Mouse (Mus musculus): ENCODE measurements around the gene Kidins220. TPM values are rescaled to one million over a fixed set of nuclear protein-coding genes. Genes with fewer than 3 reads are reported as not detected.

Kidins220 gene
- polyA plus RNA-seq, 1 experiment from 2014 or later, result 23.9 TPM

DNA sequence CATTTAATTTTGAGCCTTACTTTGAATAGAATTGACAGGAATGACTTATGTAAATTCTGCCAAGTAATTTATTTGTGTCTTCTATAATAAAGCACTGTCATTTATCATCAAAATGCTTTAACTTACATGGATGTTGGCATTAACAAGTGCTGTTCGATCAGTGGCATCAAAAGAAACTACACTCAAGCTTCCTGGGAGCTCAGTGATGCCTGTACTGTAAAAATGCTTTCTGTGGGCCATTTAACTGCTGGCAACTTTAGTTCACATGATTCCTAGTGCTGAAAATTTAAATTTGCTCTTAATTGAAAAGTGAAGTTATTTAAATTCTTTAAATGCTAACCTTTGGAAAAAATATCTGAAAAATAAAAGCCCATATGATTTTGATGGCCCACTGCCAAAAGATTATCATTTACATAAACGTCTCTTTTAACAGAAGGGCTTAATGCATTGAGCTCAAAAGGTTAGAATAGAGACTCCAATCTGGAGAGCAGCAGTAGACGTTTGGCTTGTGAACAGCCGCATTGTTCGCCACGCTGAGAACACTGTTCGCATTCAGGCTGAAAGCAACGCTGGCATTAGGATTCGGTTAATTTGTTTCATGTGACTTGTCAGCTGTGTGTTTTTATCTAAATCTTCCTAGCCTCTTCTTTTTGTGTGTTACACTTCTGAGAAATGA lies 59.1 kb downstream of the Kidins220 start:
- Histone ChIP-seq H3K27me3 (ENCODE audit: control insufficient read depth, insufficient read depth, low read depth, low read length) (no peaks in the 10 kb centered on the region), H3K4me2 (ENCODE audit: low read depth, low read length) (0 out of 2 replicates have a peak overlapping the region, but pooled peaks have one; percentile 1), H3K9ac (ENCODE audit: low read length) (no peak overlapping the region), H3K4me1 (replicated peaks; ENCODE audit: control insufficient read depth, insufficient read depth, low read length) (peaks cover 5% of the 10 kb centered on the region), H3K4me3 (ENCODE audit: low read length) (no peak overlapping the region), H3K36me3 (ENCODE audit: control insufficient read depth, insufficient read depth, low read length) (no peaks in the 10 kb centered on the region; the same call in 1 of the 2 replicates), H3K27ac (ENCODE audit: low read length) (peak overlapping the region; percentile 80), H3K9me3 (ENCODE audit: control insufficient read depth, low read length) (no peaks in the 10 kb centered on the region)
- 27% methylated on average over 9 of the region's 9 CpGs for WGBS
- ATAC-seq (ENCODE audit: low read depth), result no peak

DNA sequence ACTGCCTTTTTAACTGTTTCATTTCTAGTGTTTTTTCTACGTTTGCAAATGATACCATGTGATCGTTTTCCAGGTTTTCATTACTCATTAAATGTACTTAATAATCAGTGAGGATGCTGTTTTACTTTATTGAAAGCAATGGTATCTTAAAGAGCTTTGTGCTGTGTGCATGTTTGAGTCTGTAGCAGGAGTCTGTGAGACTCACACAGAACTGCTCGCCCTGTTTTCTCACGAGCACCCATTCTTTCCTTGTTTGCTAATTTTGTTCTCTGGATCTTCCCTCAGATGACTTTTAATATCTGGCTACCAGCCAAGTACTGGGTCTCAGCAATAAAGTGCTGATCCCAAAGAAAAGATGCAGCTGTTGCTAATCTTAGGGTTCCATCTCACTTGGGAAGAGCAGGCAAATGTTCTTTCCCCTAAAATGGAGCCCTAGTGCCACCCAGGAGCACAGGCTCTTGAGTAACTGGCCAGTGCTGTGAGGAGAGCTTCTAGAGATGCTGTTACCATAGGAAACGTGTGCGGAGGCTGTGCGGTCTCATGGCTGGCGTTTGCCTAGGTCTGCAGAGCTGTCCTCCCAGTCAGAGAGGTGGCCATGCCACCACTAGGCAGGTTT lies 59.7 kb downstream of the Kidins220 start:
- Histone ChIP-seq H3K9ac (ENCODE audit: low read length) (no peak overlapping the region), H3K4me1 (replicated peaks; ENCODE audit: control insufficient read depth, insufficient read depth, low read length) (peaks cover 5% of the 10 kb centered on the region), H3K4me2 (ENCODE audit: low read depth, low read length) (0 out of 2 replicates have a peak overlapping the region, but pooled peaks have one; percentile 1), H3K27ac (ENCODE audit: low read length) (peak overlapping the region; percentile 80), H3K4me3 (ENCODE audit: low read length) (no peak overlapping the region), H3K9me3 (ENCODE audit: control insufficient read depth, low read length) (no peaks in the 10 kb centered on the region), H3K36me3 (ENCODE audit: control insufficient read depth, insufficient read depth, low read length) (no peaks in the 10 kb centered on the region; the same call in 1 of the 2 replicates), H3K27me3 (ENCODE audit: control insufficient read depth, insufficient read depth, low read depth, low read length) (no peaks in the 10 kb centered on the region)
- peak; percentile 71 for ATAC-seq (ENCODE audit: low read depth)
- 51% methylated on average over 8 of the region's 8 CpGs for WGBS

DNA sequence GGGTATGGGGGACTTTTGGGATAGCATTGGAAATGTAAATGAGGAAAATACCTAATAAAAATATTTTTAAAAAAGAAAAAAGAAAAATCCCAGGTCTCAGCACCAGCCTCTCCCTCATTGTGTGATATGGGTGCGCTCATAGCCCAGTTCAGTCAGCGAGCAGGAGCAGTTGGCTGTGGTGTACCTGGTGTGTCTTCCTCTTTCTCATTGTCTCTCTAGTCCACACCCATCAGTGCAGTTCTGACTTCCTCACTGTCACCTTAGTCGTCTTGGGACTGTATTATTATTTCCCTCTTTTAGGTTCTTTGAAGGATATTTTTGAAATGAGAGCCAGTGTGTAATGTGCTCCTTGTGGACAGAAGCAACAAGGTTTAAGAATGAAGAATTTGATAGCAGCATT lies 61.3 kb downstream of the Kidins220 start:
- ATAC-seq (ENCODE audit: low read depth), result no peak

DNA sequence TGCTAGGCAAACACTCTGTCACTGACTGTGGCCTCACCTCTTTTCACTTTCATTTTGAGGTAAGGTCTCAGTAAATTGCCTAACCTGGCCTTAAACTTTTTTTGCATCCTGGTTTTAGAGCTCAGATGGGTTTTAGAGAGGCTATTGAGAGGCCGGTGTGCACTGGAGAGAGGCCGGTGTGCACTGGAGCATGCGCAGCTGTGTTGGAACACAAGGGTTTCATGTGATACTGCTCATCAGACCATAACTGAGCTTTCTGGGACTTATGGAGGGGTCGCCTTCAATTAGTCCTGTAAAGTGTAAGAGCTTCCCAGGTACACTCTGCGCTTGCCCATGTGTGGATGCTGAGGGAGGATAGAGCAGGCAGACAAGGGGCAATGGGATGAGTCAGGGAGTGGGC lies 62.5 kb downstream of the Kidins220 start:
- no peaks in the 10 kb centered on the region for H3K9me3 ChIP-seq (ENCODE audit: control insufficient read depth, low read length)
- H3K9ac ChIP-seq (ENCODE audit: low read length), result no peak overlapping the region
- H3K4me1 ChIP-seq (replicated peaks; ENCODE audit: control insufficient read depth, insufficient read depth, low read length), result peaks cover 5% of the 10 kb centered on the region
- H3K4me3 ChIP-seq (ENCODE audit: low read length), result no peak overlapping the region
- no peaks in the 10 kb centered on the region; the same call in 1 of the 2 replicates for H3K36me3 ChIP-seq (ENCODE audit: control insufficient read depth, insufficient read depth, low read length)
- WGBS, result 91% methylated on average over 5 of the region's 5 CpGs
- no peak overlapping the region for H3K4me2 ChIP-seq (ENCODE audit: low read depth, low read length)
- peak overlapping the region; percentile 60 for H3K27ac ChIP-seq (ENCODE audit: low read length)
- H3K27me3 ChIP-seq (ENCODE audit: control insufficient read depth, insufficient read depth, low read depth, low read length), result no peaks in the 10 kb centered on the region
- 0 out of 2 replicates have a peak, but pooled peaks have one; percentile 16 for ATAC-seq (ENCODE audit: low read depth)

More for the DNA sequence above, 61.3 kb downstream of the Kidins220 start:
- no peaks in the 10 kb centered on the region; the same call in 1 of the 2 replicates for H3K36me3 ChIP-seq (ENCODE audit: control insufficient read depth, insufficient read depth, low read length)
- H3K27me3 ChIP-seq (ENCODE audit: control insufficient read depth, insufficient read depth, low read depth, low read length), result no peaks in the 10 kb centered on the region
- 87% methylated on average over 3 of the region's 3 CpGs for WGBS
- no peak overlapping the region for H3K9ac ChIP-seq (ENCODE audit: low read length)
- H3K4me1 ChIP-seq (replicated peaks; ENCODE audit: control insufficient read depth, insufficient read depth, low read length), result peaks cover 5% of the 10 kb centered on the region
- no peak overlapping the region for H3K4me2 ChIP-seq (ENCODE audit: low read depth, low read length)
- H3K9me3 ChIP-seq (ENCODE audit: control insufficient read depth, low read length), result no peaks in the 10 kb centered on the region
- no peak overlapping the region for H3K27ac ChIP-seq (ENCODE audit: low read length)
- no peak overlapping the region for H3K4me3 ChIP-seq (ENCODE audit: low read length)

DNA sequence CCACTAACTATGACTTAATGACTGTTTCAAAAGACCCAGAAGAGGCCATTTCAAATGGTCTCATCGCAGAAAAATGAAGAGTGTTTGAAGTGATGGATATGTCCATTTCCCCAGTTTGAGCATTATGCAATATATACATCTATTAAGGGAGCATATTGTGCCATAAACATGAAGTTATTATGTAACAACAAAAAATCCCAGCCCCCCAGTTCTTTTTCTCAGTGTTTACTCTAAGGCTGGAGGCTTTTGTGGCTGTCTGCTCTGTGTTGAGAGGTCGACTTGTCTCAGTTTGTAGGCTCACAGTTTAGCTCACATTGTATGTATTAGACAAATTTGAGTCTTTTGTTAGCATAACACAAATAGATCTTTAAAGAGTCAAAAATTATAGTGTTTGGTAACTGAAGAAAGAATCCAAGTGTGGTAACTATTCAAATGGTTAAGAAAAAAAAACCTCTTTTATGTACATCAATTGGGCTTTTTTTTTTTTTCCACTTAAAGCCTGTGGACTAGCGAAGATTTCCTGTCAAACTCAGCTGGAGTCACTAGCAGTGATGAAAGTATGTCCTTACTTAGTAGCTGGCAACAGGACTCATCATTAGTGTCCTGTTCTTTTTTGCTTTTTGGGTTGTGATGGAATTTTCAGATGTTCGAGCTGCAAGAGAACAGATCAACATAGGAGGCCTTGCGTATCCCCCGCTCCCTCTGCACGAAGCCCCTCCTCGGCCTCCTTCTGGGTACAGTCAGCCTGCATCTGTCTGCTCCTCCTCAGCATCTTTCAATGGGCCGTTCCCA lies 63.2 kb downstream of the Kidins220 start:
- no peak overlapping the region for H3K4me2 ChIP-seq (ENCODE audit: low read depth, low read length)
- peak; percentile 86 for ATAC-seq (ENCODE audit: low read depth)
- peak overlapping the region; percentile 91 for H3K27ac ChIP-seq (ENCODE audit: low read length)
- H3K36me3 ChIP-seq (ENCODE audit: control insufficient read depth, insufficient read depth, low read length), result no peaks in the 10 kb centered on the region; the same call in 1 of the 2 replicates
- WGBS, result 59% methylated on average over 9 of the region's 9 CpGs
- no peak overlapping the region for H3K9ac ChIP-seq (ENCODE audit: low read length)
- no peaks in the 10 kb centered on the region for H3K9me3 ChIP-seq (ENCODE audit: control insufficient read depth, low read length)
- H3K4me1 ChIP-seq (replicated peaks; ENCODE audit: control insufficient read depth, insufficient read depth, low read length), result peaks cover 5% of the 10 kb centered on the region
- no peaks in the 10 kb centered on the region for H3K27me3 ChIP-seq (ENCODE audit: control insufficient read depth, insufficient read depth, low read depth, low read length)
- no peak overlapping the region for H3K4me3 ChIP-seq (ENCODE audit: low read length)

DNA sequence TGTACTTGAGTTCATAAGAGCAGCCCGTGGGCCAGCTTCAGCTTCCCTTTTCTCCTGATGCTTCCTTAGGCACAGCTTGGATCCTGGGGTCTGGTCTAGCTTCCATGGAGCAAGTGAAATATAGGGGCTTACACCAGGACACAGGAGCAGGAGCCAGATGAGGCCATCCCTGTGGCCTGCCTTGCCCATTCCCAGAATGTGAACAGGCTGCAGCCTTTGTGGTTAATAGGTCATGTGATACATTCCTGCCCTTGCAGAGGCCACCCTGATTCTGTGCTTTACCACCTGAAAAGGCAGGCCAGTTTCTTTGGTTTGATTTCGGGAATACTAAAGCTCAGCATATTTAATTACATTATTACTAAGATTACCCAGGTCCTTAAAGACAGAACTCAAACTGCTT lies 69.3 kb downstream of the Kidins220 start:
- no peak overlapping the region for H3K4me3 ChIP-seq (ENCODE audit: low read length)
- no peaks in the 10 kb centered on the region for H3K4me1 ChIP-seq (replicated peaks; ENCODE audit: control insufficient read depth, insufficient read depth, low read length)
- peaks cover 2% of the 10 kb centered on the region; the same call in 1 of the 2 replicates for H3K36me3 ChIP-seq (ENCODE audit: control insufficient read depth, insufficient read depth, low read length)
- no peak overlapping the region for H3K27ac ChIP-seq (ENCODE audit: low read length)
- no peaks in the 10 kb centered on the region for H3K9me3 ChIP-seq (ENCODE audit: control insufficient read depth, low read length)
- no peaks in the 10 kb centered on the region for H3K27me3 ChIP-seq (ENCODE audit: control insufficient read depth, insufficient read depth, low read depth, low read length)
- H3K9ac ChIP-seq (ENCODE audit: low read length), result no peak overlapping the region
- no peak overlapping the region for H3K4me2 ChIP-seq (ENCODE audit: low read depth, low read length)
- ATAC-seq (ENCODE audit: low read depth), result no peak
- WGBS, result 70% methylated on average over 2 of the region's 2 CpGs

DNA sequence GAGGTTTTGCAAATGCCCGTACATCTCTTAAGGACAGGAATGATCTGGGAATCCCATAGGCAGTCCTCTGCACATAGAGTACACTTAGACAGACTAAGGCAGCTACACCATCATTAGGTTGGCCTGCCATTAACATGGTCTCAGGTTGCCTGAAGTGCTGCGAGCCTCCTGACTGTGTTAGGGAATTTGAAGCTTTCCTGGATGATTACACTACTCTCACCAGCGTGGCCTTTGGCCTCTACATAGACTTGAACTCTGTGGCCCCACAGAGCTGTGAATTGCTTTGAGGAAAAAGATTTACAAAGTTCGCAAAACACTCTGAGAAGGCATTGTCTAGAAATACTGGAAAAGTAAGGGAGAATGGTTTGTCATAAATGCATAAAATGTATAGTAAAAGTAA lies 69.9 kb downstream of the Kidins220 start:
- Histone ChIP-seq H3K36me3 (ENCODE audit: control insufficient read depth, insufficient read depth, low read length) (peaks cover 2% of the 10 kb centered on the region; the same call in 1 of the 2 replicates), H3K4me1 (replicated peaks; ENCODE audit: control insufficient read depth, insufficient read depth, low read length) (no peaks in the 10 kb centered on the region), H3K4me3 (ENCODE audit: low read length) (no peak overlapping the region), H3K27me3 (ENCODE audit: control insufficient read depth, insufficient read depth, low read depth, low read length) (no peaks in the 10 kb centered on the region), H3K27ac (ENCODE audit: low read length) (no peak overlapping the region), H3K9ac (ENCODE audit: low read length) (no peak overlapping the region), H3K9me3 (ENCODE audit: control insufficient read depth, low read length) (no peaks in the 10 kb centered on the region), H3K4me2 (ENCODE audit: low read depth, low read length) (no peak overlapping the region)
- WGBS, result 70% methylated on average over 4 of the region's 4 CpGs
- no peak for ATAC-seq (ENCODE audit: low read depth)

DNA sequence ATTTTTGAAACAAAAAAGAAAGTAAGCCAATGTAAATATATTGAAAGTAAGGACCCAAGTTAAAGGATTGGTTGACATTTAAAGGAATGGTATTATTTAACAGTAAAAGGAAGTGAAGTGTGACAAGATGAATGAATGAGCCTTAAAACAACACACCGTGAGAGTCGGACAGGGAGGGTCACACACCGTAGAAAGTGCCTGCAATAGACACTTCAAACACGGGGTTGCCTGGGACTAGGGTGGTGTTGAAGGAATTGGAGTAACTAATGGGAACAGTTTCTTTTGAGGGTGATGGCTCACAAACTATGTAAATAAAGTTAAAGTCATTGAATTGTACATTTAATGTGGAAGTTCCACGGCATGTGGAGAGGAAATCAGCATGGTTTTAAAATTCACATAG lies 74.5 kb downstream of the Kidins220 start:
- Histone ChIP-seq H3K4me2 (ENCODE audit: low read depth, low read length) (no peak overlapping the region), H3K36me3 (ENCODE audit: control insufficient read depth, insufficient read depth, low read length) (peaks cover 21% of the 10 kb centered on the region), H3K27ac (ENCODE audit: low read length) (no peak overlapping the region), H3K4me1 (replicated peaks; ENCODE audit: control insufficient read depth, insufficient read depth, low read length) (no peaks in the 10 kb centered on the region), H3K9ac (ENCODE audit: low read length) (no peak overlapping the region), H3K27me3 (ENCODE audit: control insufficient read depth, insufficient read depth, low read depth, low read length) (no peaks in the 10 kb centered on the region), H3K4me3 (ENCODE audit: low read length) (no peak overlapping the region), H3K9me3 (ENCODE audit: control insufficient read depth, low read length) (no peaks in the 10 kb centered on the region)
- WGBS, result 7% methylated on average over 5 of the region's 5 CpGs
- no peak for ATAC-seq (ENCODE audit: low read depth)

DNA sequence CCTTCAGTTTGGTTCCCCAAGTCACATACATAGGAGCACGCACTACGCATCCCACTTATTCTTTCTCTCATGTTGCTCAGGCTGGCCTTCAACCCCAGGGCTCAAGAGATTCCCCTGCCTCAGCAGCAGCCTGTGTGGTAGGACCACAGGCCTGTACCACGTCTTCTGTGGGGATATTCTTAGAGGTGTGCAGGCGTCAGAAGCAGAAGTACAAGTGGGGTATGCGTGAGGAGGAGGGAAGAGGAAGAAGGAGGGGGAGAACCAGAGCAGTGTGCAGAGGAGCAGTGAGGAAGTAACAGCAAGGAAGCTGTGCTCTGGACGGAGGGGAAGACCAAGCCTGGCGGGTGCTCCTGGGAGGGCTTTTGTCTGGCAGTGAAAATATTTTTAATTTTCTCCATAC lies 79.8 kb downstream of the Kidins220 start:
- no peaks in the 10 kb centered on the region for H3K27me3 ChIP-seq (ENCODE audit: control insufficient read depth, insufficient read depth, low read depth, low read length)
- H3K9ac ChIP-seq (ENCODE audit: low read length), result no peak overlapping the region
- 78% methylated on average over 7 of the region's 7 CpGs for WGBS
- H3K4me3 ChIP-seq (ENCODE audit: low read length), result no peak overlapping the region
- H3K9me3 ChIP-seq (ENCODE audit: control insufficient read depth, low read length), result no peaks in the 10 kb centered on the region
- ATAC-seq (ENCODE audit: low read depth), result no peak
- peaks cover 36% of the 10 kb centered on the region for H3K36me3 ChIP-seq (ENCODE audit: control insufficient read depth, insufficient read depth, low read length)
- H3K4me2 ChIP-seq (ENCODE audit: low read depth, low read length), result no peak overlapping the region
- H3K27ac ChIP-seq (ENCODE audit: low read length), result no peak overlapping the region
- H3K4me1 ChIP-seq (replicated peaks; ENCODE audit: control insufficient read depth, insufficient read depth, low read length), result no peaks in the 10 kb centered on the region

Measured in lung, embryonic 16.5 days (tissue).